Mouse (Mus musculus) lung, embryonic 16.5 days (tissue): Measurements from ENCODE around the gene Cd300e. TPM values are rescaled to one million over a fixed set of nuclear protein-coding genes. Genes with fewer than 3 reads are reported as not detected.
"Not testable (repeated sequence)": the region's sequence is repeated elsewhere in the genome, so short reads cannot be mapped to it uniquely, and the experiment has no call there.

Experiments
- ATAC-seq: fragments of 200-750 bp; cut with Nextera tagmentation; 2 replicates; pipeline ENCODE4 v1.8.0; 2017; ENCODE audit warnings: low read depth, mild to moderate bottlenecking, moderate library complexity
- H3K27ac ChIP-seq: fragments of 300-500 bp; sonication (generic); 2 replicates; pipeline ENCODE4 v1.5.1; 2014; ENCODE audit warnings: mild to moderate bottlenecking, control low read depth, low read length
- H3K27me3 ChIP-seq: fragments of 300-500 bp; sonication (generic); 2 replicates; pipeline ENCODE4 v1.6.1; 2014; ENCODE audit warnings: low read depth, low read length, mixed read lengths; ENCODE audit not compliant: control insufficient read depth, insufficient read depth
- H3K36me3 ChIP-seq: fragments of 300-500 bp; sonication (generic); 2 replicates; pipeline ENCODE4 v1.6.1; 2014; ENCODE audit warnings: low read length; ENCODE audit not compliant: control insufficient read depth, insufficient read depth
- H3K4me1 ChIP-seq: fragments of 300-500 bp; sonication (generic); replicated peaks from 2 replicates; pipeline ENCODE4 v1.6.1; 2014; ENCODE audit warnings: low read length, mixed read lengths; ENCODE audit not compliant: control insufficient read depth, insufficient read depth
- H3K4me2 ChIP-seq: fragments of 300-500 bp; sonication (generic); 2 replicates; pipeline ENCODE4 v1.6.1; 2014; ENCODE audit warnings: low read depth, low read length, control low read depth
- H3K4me3 ChIP-seq: fragments of 300-500 bp; sonication (generic); 2 replicates; pipeline ENCODE4 v1.5.1; 2014; ENCODE audit warnings: mild to moderate bottlenecking, low read length, control low read depth
- H3K9ac ChIP-seq: fragments of 300-500 bp; sonication (generic); 2 replicates; pipeline ENCODE4 v1.6.1; 2014; ENCODE audit warnings: low read length, control low read depth
- H3K9me3 ChIP-seq: fragments of 300-500 bp; sonication (generic); 2 replicates; pipeline ENCODE4 v1.6.1; 2016; ENCODE audit warnings: low read length; ENCODE audit not compliant: control insufficient read depth
- WGBS: fragments of 180-500 bp; shearing (Covaris S2); extraction: QIAGEN DNeasy Blood & Tissue Kit; methylation state at CpG from one replicate; pipeline ENCODE4 v1.1.7; 2014; 5-methylcytosine and 5-hydroxymethylcytosine counted together
- polyA plus RNA-seq: library from polyadenylated mRNA; unstranded; fragments of >200 nt; fragmentation: Nextera tagmentation; extraction: Ambion mirVana; gene quantifications from 2 replicates; pipeline ENCODE4 v1.2.1, GENCODE M21; 2015

Gene Cd300e
- polyA plus RNA-seq, 1 experiment from 2014 or later = 0.06 TPM

DNA sequence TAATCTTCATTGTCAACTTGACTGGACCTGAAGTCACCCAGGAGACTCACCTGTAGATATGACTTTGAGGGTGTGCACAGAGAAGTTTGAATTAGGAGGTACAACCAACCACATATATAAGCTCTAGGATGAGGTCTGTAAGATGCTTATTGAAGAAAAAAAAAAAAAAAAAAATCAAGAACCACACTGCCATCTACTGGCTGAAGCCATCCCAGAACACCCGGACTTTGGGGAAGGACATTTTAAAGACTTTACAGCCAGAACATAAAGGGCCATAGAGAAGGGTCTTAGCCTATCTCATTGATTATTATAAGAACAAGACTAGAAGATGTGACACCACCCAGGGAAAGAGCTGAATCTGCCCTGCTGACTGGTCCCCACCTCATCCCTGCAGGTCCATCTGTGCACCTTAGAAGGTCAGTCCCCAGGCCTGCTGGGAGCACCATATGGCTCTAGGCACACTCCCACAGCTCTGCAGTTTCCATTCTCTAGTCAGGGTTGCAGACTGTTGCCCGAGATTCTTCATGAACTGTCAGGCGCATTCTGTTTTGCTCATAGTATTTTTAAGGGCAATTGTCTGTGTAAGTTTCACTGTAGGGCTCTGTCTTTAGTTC lies 12.6 kb downstream of the Cd300e start:
- Histone ChIP-seq H3K4me3 (no peak overlapping the region), H3K27me3 (no peaks in the 10 kb centered on the region), H3K9ac (no peak overlapping the region), H3K27ac (no peak overlapping the region), H3K36me3 (no peaks in the 10 kb centered on the region), H3K4me1 (no peaks in the 10 kb centered on the region), H3K9me3 (no peaks in the 10 kb centered on the region), H3K4me2 (no peak overlapping the region)
- WGBS = 38% methylated on average over 3 of the region's 3 CpGs
- ATAC-seq = no peak

DNA sequence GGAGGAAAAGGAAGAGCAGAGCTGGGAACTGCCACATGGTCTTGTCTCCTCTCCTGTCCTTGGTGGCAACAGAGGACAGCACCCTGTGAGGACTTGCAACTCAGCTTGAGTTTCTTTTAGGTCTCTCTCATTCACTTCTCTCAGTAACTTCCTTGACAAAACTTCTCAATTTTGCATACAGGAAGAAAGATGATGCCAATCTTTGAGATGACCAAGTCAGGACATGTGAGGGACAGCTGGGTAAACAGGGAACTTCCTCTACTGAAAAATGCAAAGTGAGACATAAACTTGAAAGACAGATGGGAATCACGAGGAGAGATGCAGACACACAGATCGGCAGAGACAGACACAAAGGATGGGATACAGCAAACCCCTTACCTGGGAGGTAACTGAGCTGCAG lies 13.7 kb downstream of the Cd300e start, which contains the start of gene Cd300ld3:
TSS of gene Cd300ld3 (minus strand) at position 151 of the 400 bp plus-strand sequence.
- H3K4me2 ChIP-seq = no peak within 1 kb of the TSS
- no peak within 1 kb of the TSS for H3K4me3 ChIP-seq
- H3K4me1 ChIP-seq = no peaks in the 10 kb centered on the region
- 64% methylated on average over 2 of the region's 2 CpGs for WGBS
- no peak for ATAC-seq
- no peak within 1 kb of the TSS for H3K27ac ChIP-seq
- H3K36me3 ChIP-seq = no peaks in the 10 kb centered on the region
- H3K27me3 ChIP-seq = no peaks in the 10 kb centered on the region
- H3K9me3 ChIP-seq = no peaks in the 10 kb centered on the region
- H3K9ac ChIP-seq = no peak within 1 kb of the TSS

DNA sequence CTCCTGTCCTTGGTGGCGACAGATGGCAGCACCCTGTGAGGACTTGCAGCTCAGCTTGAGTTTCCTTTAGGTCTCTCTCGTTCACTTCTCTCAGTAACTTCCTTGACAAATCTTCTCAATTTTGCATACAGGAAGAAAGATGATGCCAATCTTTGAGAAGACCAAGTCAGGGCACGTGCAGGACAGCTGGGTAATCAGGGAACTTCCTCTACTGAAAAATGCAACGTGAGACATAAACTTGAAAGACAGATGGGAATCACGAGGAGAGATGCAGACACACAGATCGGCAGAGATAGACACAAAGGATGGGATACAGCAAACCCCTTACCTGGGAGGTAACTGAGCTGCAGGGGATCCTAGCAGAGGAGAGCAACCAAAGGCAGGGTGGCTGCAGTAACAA lies 24.3 kb downstream of the Cd300e start, which contains the start of gene Cd300ld5:
TSS of gene Cd300ld5 (minus strand) at position 101 of the 400 bp plus-strand sequence.
- H3K27ac ChIP-seq = not testable (repeated sequence)

DNA sequence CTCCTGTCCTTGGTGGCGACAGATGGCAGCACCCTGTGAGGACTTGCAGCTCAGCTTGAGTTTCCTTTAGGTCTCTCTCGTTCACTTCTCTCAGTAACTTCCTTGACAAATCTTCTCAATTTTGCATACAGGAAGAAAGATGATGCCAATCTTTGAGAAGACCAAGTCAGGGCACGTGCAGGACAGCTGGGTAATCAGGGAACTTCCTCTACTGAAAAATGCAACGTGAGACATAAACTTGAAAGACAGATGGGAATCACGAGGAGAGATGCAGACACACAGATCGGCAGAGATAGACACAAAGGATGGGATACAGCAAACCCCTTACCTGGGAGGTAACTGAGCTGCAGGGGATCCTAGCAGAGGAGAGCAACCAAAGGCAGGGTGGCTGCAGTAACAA lies 35.1 kb downstream of the Cd300e start, which contains the start of gene Cd300ld4:
TSS of gene Cd300ld4 (minus strand) at position 101 of the 400 bp plus-strand sequence.
- not testable (repeated sequence) for H3K27me3 ChIP-seq, H3K9me3 ChIP-seq, H3K36me3 ChIP-seq, H3K9ac ChIP-seq, H3K27ac ChIP-seq, H3K4me1 ChIP-seq, H3K4me2 ChIP-seq, H3K4me3 ChIP-seq, ATAC-seq
- WGBS = no CpG with 5 or more reads among the region's 6 CpGs

More for the DNA sequence above, 24.3 kb downstream of the Cd300e start, which contains the start of gene Cd300ld5:
- not testable (repeated sequence) for H3K9ac ChIP-seq, H3K4me2 ChIP-seq, H3K27me3 ChIP-seq, H3K9me3 ChIP-seq, ATAC-seq, H3K4me3 ChIP-seq, H3K4me1 ChIP-seq, H3K36me3 ChIP-seq
- no CpG with 5 or more reads among the region's 6 CpGs for WGBS

DNA sequence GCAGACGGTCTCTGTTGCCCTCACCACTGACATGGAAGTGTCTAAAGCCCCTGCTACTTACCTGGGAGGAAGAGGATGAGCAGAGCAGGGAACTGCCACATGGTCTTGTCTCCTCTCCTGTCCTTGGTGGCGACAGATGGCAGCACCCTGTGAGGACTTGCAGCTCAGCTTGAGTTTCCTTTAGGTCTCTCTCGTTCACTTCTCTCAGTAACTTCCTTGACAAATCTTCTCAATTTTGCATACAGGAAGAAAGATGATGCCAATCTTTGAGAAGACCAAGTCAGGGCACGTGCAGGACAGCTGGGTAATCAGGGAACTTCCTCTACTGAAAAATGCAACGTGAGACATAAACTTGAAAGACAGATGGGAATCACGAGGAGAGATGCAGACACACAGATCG lies 45.9 kb downstream of the Cd300e start, which contains the start of gene Cd300ld2:
TSS of gene Cd300ld2 (minus strand) at position 101 of the 400 bp plus-strand sequence.
- H3K9ac ChIP-seq, ATAC-seq, H3K4me3 ChIP-seq, H3K27me3 ChIP-seq, H3K9me3 ChIP-seq, H3K27ac ChIP-seq, H3K4me1 ChIP-seq, H3K4me2 ChIP-seq, H3K36me3 ChIP-seq: not testable (repeated sequence)
- WGBS = no CpG with 5 or more reads among the region's 7 CpGs

DNA sequence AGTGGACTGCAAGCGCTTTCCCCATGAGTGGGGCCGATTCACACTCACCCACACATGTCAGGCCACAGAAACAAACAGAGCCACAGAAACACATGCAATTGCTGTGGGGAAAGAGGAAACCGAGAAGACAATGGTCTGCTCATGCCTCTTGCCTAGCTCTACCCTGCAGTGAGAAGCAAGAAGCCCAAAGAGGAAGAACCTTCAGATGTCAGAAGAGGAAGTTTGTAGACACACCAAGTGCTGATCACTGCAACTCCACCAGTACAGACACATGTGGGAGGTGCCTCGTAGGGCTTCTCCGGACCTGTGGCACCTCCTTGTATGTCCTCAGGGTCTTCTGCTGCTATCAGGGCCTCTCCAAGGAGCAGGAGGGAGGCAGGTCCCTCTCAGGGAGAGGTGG lies 57.9 kb downstream of the Cd300e start:
- no peak overlapping the region for H3K4me2 ChIP-seq
- H3K27ac ChIP-seq = no peak overlapping the region
- H3K9ac ChIP-seq = no peak overlapping the region
- no peaks in the 10 kb centered on the region for H3K4me1 ChIP-seq
- H3K36me3 ChIP-seq = no peaks in the 10 kb centered on the region
- ATAC-seq = no peak
- no peaks in the 10 kb centered on the region for H3K9me3 ChIP-seq
- H3K4me3 ChIP-seq = no peak overlapping the region
- no peaks in the 10 kb centered on the region for H3K27me3 ChIP-seq
- WGBS = 75% methylated on average over 5 of the region's 5 CpGs

Other genes starting within 250 kb of the Cd300e start
- gene Gprc5c, start 211.0 kb downstream of the Cd300e start, polyA plus RNA-seq = 30.7 and 33.2 TPM in 2 replicates
- 1.4 and 1.7 TPM in 2 replicates for gene Cd300a, start 172.1 kb downstream of the Cd300e start, polyA plus RNA-seq
- gene Cd300lb, start 127.8 kb downstream of the Cd300e start, polyA plus RNA-seq = 0.47 and 0.53 TPM in 2 replicates
- not detected in 2 replicates for gene Cd300c, start 93.0 kb downstream of the Cd300e start, polyA plus RNA-seq
- 0.25 and 0.34 TPM in 2 replicates for gene Cd300ld, start 72.3 kb downstream of the Cd300e start, polyA plus RNA-seq
- gene Cd300c2, start 60.3 kb downstream of the Cd300e start, polyA plus RNA-seq = 2.5 and 2.6 TPM in 2 replicates
- gene Cd300ld2, start 46.0 kb downstream of the Cd300e start, polyA plus RNA-seq = not detected in 2 replicates
- not detected in 2 replicates for gene Cd300ld4, start 35.2 kb downstream of the Cd300e start, polyA plus RNA-seq
- not detected in 2 replicates for gene Cd300ld5, start 24.4 kb downstream of the Cd300e start, polyA plus RNA-seq
- gene Cd300ld3, start 13.8 kb downstream of the Cd300e start, polyA plus RNA-seq = not detected in 2 replicates
- 1.1 and 1.5 TPM in 2 replicates for gene Rab37, start 29.3 kb upstream of the Cd300e start, polyA plus RNA-seq
- 2.8 and 3.1 TPM in 2 replicates for gene Cd300lf, start 71.8 kb upstream of the Cd300e start, polyA plus RNA-seq
- 63.2 and 68.7 TPM in 2 replicates for gene Slc9a3r1, start 101.2 kb upstream of the Cd300e start, polyA plus RNA-seq
- gene Tmem104, start 125.3 kb upstream of the Cd300e start, polyA plus RNA-seq = 8.6 and 9.1 TPM in 2 replicates
- gene Nat9, start 125.7 kb upstream of the Cd300e start, polyA plus RNA-seq = 26.0 and 29.8 TPM in 2 replicates
- 0.06 TPM in 1 of 2 replicates, not detected in the other for gene Grin2c, start 205.1 kb upstream of the Cd300e start, polyA plus RNA-seq
- gene Fdxr, start 214.9 kb upstream of the Cd300e start, polyA plus RNA-seq = 14.1 and 14.2 TPM in 2 replicates
- 0.30 and 0.48 TPM in 2 replicates for gene Fads6, start 235.5 kb upstream of the Cd300e start, polyA plus RNA-seq
- 0.09 TPM in 1 of 2 replicates, not detected in the other for gene Otop2, start 245.0 kb upstream of the Cd300e start, polyA plus RNA-seq